Mouse (Mus musculus): Measurements from ENCODE around the gene Rnls. TPM values are rescaled to one million over a fixed set of nuclear protein-coding genes. Genes with fewer than 3 reads are reported as not detected.

Rnls gene
- total and polyA plus RNA-seq, 3 experiments = not detected

GRCm38 (mm10) chr19:33227004-33227403, 165.1 kb downstream of the Rnls start:
- H3K36me3 ChIP-seq (replicated peaks) = no peaks in the 10 kb centered on the region
- H3K4me1 ChIP-seq (ENCODE audit: insufficient read depth, low read depth, low read length) = peaks cover 31% of the 10 kb centered on the region
- H3K27me3 ChIP-seq (ENCODE audit: insufficient read depth, low read length) = peaks cover 7% of the 10 kb centered on the region; the same call in 1 of the 2 replicates
- ATAC-seq (ENCODE audit: extremely low read depth, insufficient number of reproducible peaks, low FRiP score, poor library complexity, severe bottlenecking) = no peak
- DNase-seq (ENCODE audit: low spot score) = peak; percentile 23
- TF ChIP-seq GATA2 (IDR thresholded peaks at IDR 0.05; ENCODE audit: borderline replicate concordance, low read depth, low read length) = no peak
- TF ChIP-seq GATA1 (IDR thresholded peaks at IDR 0.05; ENCODE audit: borderline replicate concordance, low read length) = no peak
- 0 out of 2 replicates have a peak, but pooled peaks have one; percentile 20 for TF ChIP-seq CTCF (IDR thresholded peaks at IDR 0.05; ENCODE audit: low read depth, low read length)
- no peak overlapping the region for H3K4me3 ChIP-seq (ENCODE audit: low read depth, low read length)
- H3K9me3 ChIP-seq (replicated peaks) = no peaks in the 10 kb centered on the region

- Histone ChIP-seq H3K36me3 (replicated peaks) (no peaks in the 10 kb centered on the region), H3K4me3 (ENCODE audit: low read depth, low read length) (no peak overlapping the region), H3K4me1 (ENCODE audit: insufficient read depth, low read depth, low read length) (peaks cover 38% of the 10 kb centered on the region), H3K9me3 (replicated peaks) (no peaks in the 10 kb centered on the region), H3K27me3 (ENCODE audit: insufficient read depth, low read length) (peaks cover 7% of the 10 kb centered on the region; the same call in 1 of the 2 replicates)
- no peak for ATAC-seq (ENCODE audit: extremely low read depth, insufficient number of reproducible peaks, low FRiP score, poor library complexity, severe bottlenecking)
- no peak for DNase-seq (ENCODE audit: low spot score)
- TF ChIP-seq GATA1 (IDR thresholded peaks at IDR 0.05; ENCODE audit: borderline replicate concordance, low read length) = no peak
Measured at GRCm38 (mm10) chr19:33225858-33226705, 166.0 kb downstream of the Rnls start.

GRCm38 (mm10) chr19:33225002-33225376, 167.1 kb downstream of the Rnls start:
- DNase-seq (ENCODE audit: low spot score) = no peak
- peaks cover 40% of the 10 kb centered on the region for H3K4me1 ChIP-seq (ENCODE audit: insufficient read depth, low read depth, low read length)
- H3K9me3 ChIP-seq (replicated peaks) = no peaks in the 10 kb centered on the region
- H3K27me3 ChIP-seq (ENCODE audit: insufficient read depth, low read length) = peaks cover 7% of the 10 kb centered on the region; the same call in 1 of the 2 replicates
- ATAC-seq (ENCODE audit: extremely low read depth, insufficient number of reproducible peaks, low FRiP score, poor library complexity, severe bottlenecking) = no peak
- H3K36me3 ChIP-seq (replicated peaks) = no peaks in the 10 kb centered on the region
- TF ChIP-seq CTCF (IDR thresholded peaks at IDR 0.05; ENCODE audit: low read depth, low read length) = no peak
- H3K4me3 ChIP-seq (ENCODE audit: low read depth, low read length) = no peak overlapping the region

- no peak for TF ChIP-seq GATA2 (IDR thresholded peaks at IDR 0.05; ENCODE audit: borderline replicate concordance, low read depth, low read length)
- no peak for TF ChIP-seq POLR2AphosphoS5 (IDR thresholded peaks at IDR 0.05; ENCODE audit: insufficient replicate concordance, low read depth, low read length)
- TF ChIP-seq TAL1 (conservative IDR thresholded peaks at IDR 0.05; ENCODE audit: low read depth, low read length) = no peak
- no peak for TF ChIP-seq CTCF (IDR thresholded peaks at IDR 0.05; ENCODE audit: low read depth, low read length)
- TF ChIP-seq GATA1 (IDR thresholded peaks at IDR 0.05; ENCODE audit: borderline replicate concordance, low read length) = no peak
- H3K4me3 ChIP-seq (ENCODE audit: low read depth, low read length) = no peak overlapping the region
- peaks cover 40% of the 10 kb centered on the region for H3K4me1 ChIP-seq (ENCODE audit: insufficient read depth, low read depth, low read length)
- no peaks in the 10 kb centered on the region for H3K36me3 ChIP-seq (replicated peaks)
- ATAC-seq (ENCODE audit: extremely low read depth, insufficient number of reproducible peaks, low FRiP score, poor library complexity, severe bottlenecking) (no peak), DNase-seq (ENCODE audit: low spot score) (no peak)
- H3K27me3 ChIP-seq (ENCODE audit: insufficient read depth, low read length) = peaks cover 7% of the 10 kb centered on the region; the same call in 1 of the 2 replicates
- H3K9me3 ChIP-seq (replicated peaks) = no peaks in the 10 kb centered on the region
Measured at GRCm38 (mm10) chr19:33224181-33225001, 167.7 kb downstream of the Rnls start.

- ATAC-seq (ENCODE audit: extremely low read depth, insufficient number of reproducible peaks, low FRiP score, poor library complexity, severe bottlenecking) (no peak), DNase-seq (ENCODE audit: low spot score) (no peak)
- Histone ChIP-seq H3K27me3 (ENCODE audit: insufficient read depth, low read length) (peaks cover 5% of the 10 kb centered on the region; the same call in 1 of the 2 replicates), H3K36me3 (replicated peaks) (no peaks in the 10 kb centered on the region), H3K9me3 (replicated peaks) (no peaks in the 10 kb centered on the region), H3K4me1 (ENCODE audit: insufficient read depth, low read depth, low read length) (peaks cover 40% of the 10 kb centered on the region), H3K4me3 (ENCODE audit: low read depth, low read length) (no peak overlapping the region)
- no peak for TF ChIP-seq GATA1 (IDR thresholded peaks at IDR 0.05; ENCODE audit: borderline replicate concordance, low read length)
- no peak for TF ChIP-seq CTCF (IDR thresholded peaks at IDR 0.05; ENCODE audit: low read depth, low read length)
- TF ChIP-seq GATA2 (IDR thresholded peaks at IDR 0.05; ENCODE audit: borderline replicate concordance, low read depth, low read length) = no peak
- TF ChIP-seq TAL1 (conservative IDR thresholded peaks at IDR 0.05; ENCODE audit: low read depth, low read length) = no peak
- TF ChIP-seq POLR2AphosphoS5 (IDR thresholded peaks at IDR 0.05; ENCODE audit: insufficient replicate concordance, low read depth, low read length) = no peak
Measured at GRCm38 (mm10) chr19:33223766-33224165, 168.3 kb downstream of the Rnls start.

GRCm38 (mm10) chr19:33223276-33223675, 168.8 kb downstream of the Rnls start:
- ATAC-seq (ENCODE audit: extremely low read depth, insufficient number of reproducible peaks, low FRiP score, poor library complexity, severe bottlenecking) (no peak), DNase-seq (ENCODE audit: low spot score) (no peak)
- Histone ChIP-seq H3K9me3 (replicated peaks) (no peaks in the 10 kb centered on the region), H3K27me3 (ENCODE audit: insufficient read depth, low read length) (peaks cover 5% of the 10 kb centered on the region; the same call in 1 of the 2 replicates), H3K4me3 (ENCODE audit: low read depth, low read length) (no peak overlapping the region), H3K4me1 (ENCODE audit: insufficient read depth, low read depth, low read length) (peaks cover 40% of the 10 kb centered on the region), H3K36me3 (replicated peaks) (no peaks in the 10 kb centered on the region)
- TF ChIP-seq TAL1 (conservative IDR thresholded peaks at IDR 0.05; ENCODE audit: low read depth, low read length) (no peak), GATA1 (IDR thresholded peaks at IDR 0.05; ENCODE audit: borderline replicate concordance, low read length) (no peak), POLR2AphosphoS5 (IDR thresholded peaks at IDR 0.05; ENCODE audit: insufficient replicate concordance, low read depth, low read length) (no peak), GATA2 (IDR thresholded peaks at IDR 0.05; ENCODE audit: borderline replicate concordance, low read depth, low read length) (no peak), CTCF (IDR thresholded peaks at IDR 0.05; ENCODE audit: low read depth, low read length) (no peak)
